Mouse (Mus musculus): ENCODE results near the gene Rnf150.

Gene Rnf150

DNA sequence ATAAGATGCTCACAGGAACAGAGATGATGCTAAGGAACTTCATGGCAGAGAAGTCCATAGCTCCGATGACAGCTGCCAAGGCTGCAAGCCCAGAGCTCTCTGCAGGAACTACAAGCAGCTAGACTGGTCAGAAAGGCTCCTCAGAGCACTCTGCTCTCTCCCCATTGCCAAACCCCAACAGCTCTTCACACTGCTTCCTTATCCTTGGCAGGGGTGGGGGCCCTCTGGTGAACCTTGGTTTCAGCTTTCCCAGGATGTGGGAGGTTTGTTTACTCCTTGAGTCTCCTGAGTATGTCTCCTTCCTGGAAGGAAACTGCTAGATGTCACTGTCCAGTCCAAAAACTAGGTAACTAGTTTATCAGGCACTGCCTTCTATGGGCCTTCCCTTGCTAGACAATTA is 276.9 kb downstream of the Rnf150 start:
- in situ Hi-C loops (cut with MseI, MboI) = no loop called here

DNA sequence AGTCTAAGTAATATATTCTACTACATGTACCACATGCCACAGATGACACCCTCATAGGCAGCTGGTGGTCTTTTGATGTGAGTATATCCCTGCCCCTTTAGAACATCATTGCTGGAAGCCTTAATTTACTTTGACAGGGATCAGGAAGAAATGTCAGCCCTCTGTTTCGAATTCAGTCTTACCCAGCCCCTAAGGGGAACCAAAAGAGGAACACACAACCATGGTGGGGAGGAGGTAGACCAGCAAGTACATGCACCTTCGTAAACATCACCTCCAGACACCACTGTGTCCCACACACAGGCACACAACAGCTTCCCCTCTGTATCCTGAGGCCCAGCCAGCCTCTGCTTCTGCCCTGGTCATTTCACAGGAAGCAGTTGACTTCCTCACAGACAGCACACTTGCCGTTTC is 277.6 kb downstream of the Rnf150 start:
- in situ Hi-C loops (cut with MseI, MboI) = no loop called here
